Mouse (Mus musculus) thymus, postnatal 25 days (tissue): ENCODE data around the gene Cldn17.

Experiments
- DNase-seq: peaks from one replicate; pipeline ENCODE4 v3.0.0; 2022

Gene Cldn17

DNA sequence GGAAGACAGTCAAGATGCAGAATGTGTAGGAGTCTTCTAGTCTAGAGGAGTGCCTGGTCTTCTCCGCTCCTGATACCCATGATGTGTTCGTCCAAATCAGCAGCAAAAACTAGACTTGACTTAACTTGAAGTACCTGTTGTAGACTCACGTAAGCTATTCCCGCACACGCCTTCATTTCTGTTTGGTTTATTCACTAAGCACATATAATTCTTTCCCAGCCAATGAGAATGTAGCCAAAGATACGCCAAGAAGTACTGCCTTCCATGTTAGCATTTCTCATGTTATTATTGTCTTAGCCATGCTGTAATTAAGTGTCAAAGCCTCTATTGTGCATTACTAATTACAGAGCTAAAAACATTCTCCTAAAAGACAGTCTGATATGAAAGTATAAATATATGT is at the start of gene Cldn17:
Gene Cldn17, minus strand, starts transcription at position 101 of the 400 bp plus-strand sequence.
- no peak for DNase-seq

DNA sequence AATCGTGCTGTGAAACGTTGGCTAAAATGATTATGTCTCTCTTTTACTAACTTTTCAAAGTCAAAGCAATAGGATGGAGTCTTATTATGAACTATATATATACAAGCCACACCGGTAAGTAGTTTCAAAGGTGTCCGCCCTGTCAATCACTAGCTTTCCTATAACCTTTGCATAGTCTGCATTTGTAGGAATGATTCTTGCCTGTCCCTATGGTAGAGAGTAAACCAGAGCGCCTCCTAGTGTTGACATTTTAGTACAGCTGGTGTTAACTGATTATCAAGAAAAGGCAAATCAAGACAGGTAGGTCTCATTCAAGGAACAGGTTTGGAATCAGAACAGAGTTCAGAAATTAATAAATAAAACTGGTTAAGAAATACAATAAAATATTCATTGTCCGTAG is 35.7 kb upstream of the Cldn17 start:
- DNase-seq: no peak

DNA sequence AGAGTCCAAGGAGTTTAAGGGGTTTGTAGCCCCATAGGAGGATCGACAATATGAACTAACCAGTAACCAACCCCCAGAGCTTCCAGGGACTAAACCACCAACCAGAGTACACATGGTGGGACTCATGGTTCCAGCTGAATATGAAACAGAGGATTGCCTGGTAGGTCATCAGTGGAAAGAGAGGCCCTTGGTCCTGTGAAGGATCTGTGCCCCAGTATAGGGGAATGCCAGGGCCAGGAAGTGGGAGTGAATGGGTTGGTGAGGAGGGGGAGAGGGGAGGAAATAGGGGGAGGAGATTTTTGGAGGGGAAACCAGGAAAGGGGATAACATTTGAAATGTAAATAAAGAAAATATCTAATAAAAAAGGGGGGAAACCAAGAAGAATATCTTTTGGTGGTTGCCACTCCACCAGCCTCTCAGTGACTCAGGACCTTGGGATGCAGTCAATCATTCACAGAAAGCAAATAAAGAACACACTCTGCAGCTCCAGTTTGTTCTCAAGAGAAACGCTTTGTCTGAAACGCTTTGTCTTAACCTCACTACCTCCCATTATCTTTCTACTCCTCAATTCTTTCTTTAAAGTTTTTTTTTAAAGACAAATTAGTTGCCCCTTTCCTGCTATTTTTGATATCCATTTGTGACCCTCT is 33.2 kb upstream of the Cldn17 start:
- DNase-seq: no peak

DNA sequence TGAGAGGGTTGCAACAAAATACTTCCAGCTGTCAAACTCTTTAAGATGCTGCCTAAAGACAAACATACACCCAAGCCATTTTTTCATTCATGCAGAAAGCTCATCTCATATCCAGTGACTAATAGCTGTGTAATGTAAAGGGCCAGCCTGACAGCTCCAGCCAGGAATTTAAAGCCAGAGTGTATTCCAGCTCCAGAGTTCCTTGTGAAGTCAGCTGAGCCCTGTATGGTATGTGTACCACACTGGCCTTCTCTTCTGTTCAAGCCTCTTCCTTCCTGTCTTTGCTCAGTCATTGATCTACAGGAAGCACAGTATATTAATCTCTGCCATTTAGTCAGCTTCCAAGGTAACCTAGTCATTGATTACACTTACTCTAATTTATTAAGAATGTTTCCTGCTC is 4.6 kb upstream of the Cldn17 start:
- no peak for DNase-seq

DNA sequence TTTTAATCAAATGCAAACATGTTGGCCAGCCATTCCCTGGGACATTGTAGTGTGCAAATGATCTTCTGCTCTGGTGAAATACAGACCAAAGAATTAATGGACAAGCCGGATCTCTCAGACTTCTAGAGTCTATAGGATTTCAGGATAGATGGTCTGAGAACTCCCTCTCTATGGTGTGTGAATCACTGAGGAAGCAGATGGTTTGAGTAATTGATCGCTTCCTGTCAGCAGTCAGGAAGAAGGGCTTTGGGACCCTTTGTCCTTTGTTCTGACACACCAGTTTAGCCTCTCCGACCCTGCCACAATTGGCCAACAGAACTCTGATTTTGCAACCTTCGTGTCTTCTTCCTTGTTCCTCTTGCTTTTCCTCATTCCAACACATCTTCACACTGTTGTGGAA is 1.4 kb upstream of the Cldn17 start:
- no peak for DNase-seq

DNA sequence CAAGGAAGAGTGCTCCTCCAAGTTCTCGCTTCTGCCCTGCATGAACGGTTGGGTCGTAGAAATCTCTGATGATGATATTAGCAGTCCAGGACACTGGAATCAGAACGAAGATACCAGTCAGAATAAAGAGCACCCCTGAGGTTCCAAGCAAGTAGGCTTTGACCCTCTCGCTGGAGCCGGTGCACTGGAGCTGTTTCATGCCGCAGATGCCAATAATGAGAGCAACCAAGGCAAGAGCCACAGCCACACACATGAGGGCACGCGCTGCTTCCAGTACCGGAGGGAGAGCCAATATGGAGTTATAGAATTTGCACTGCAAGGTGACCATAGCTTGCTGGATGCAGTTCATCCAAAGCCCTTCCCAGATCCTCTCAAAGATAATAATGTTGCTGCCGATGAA is 440 bp downstream of the Cldn17 start:
- DNase-seq: no peak

DNA sequence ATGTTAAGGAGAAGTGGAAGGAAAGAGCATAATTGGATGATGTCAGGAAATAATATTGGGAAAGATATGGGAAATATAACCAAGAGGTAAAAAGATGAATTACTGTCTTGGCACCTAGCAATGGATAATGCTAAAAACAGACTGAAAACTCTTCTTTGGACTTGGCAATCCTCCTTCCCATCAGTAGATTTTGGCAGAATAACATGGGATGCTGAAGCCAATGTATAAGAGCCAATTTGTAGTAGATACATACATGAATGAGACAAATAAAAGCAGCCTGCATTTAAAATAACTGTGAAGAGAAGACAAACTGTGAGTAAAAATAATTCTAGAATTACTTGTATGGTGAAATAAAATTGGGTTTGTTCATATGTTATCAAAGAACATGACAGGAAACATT is 18.7 kb downstream of the Cldn17 start:
- no peak for DNase-seq

DNA sequence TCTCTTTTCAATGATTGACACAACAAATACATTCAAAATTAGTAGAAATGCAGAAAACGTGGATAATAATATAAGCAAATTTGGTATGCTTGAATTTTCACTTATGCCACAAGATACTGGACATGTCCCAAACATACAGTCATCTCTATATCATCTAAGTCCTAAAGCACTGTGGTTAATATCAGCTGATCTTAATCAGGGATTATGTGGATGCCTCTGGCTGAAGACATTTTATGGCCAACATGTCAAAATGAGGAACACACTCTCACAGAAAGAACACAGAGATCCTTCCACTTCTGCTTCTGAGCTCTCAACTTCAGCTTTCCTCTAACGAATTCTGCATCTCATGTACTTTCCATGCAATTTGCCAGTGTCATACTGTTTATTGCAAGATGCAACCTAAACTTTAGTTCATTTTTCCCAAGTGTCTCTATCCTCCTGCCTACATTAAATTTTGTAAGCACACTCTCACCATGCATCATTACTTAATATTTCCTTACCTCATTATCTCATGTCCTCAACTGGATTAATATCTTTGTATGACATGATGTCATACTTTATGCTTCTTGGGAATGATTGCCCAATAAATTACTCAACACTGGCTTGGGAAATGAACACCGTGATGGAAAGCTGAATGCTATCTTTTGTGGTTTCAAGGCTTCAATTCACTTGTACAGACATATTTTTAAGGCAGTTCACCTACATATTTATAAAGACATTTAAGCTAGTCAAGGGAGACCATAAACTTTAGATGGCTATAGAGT is 26.6 kb downstream of the Cldn17 start:
- no peak for DNase-seq

DNA sequence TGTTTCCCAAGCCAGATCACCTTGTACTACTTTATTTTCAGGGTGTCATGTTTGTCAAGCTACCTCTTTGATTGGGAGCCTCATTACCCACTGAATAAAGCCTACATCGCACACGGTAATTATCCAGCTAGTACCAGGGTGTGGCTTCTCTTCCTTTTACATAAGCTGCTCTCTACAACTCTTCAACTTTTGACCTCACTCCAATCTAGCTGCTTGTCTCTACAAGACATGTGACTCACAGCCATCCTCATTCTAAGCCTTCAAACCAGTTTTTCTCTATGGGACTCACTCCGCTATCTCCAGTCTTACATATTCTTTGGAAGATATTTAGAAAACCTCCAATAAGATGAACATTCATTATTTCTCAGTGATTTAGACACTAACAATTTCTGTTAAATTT is 43.5 kb downstream of the Cldn17 start:
- no peak for DNase-seq
